1 mouse cellular context compared by ENCODE assay signal in the genomic region with DNA sequence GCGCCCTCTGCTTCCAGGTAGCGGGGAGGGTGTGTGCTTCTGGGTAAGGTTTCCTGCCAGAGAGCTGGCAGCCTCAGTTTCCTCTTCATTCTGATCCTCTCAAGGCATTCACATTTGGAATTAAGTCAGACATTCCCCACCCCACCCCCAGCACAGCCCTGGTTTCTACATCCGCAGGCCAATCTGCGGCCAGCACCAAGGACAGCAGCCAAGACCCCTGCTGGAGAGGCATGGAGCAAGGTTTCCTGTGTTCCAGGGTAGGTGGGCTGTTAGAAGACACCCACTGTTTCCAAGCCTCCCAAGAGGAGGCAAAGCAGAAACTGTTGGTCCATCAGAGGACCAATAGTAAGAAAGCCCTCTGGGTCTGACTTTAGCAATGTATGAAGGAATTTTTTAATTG.
TF ChIP-seq lines count a peak whose summit lies in the region.

No protein-coding gene starts in this region.

TF ChIP-seq in myocyte, 11 proteins besides CTCF, POLR2A, EP300 and RAD21:
- peak; percentile 84 for TF ChIP-seq REST (IDR thresholded peaks at IDR 0.05; ENCODE audit: insufficient read depth, insufficient read length)
- no peak for TF ChIP-seq POLR2AphosphoS2 (IDR thresholded peaks at IDR 0.05; ENCODE audit: insufficient read length, low read depth)
- no peak for TF ChIP-seq MYOD1 (IDR thresholded peaks at IDR 0.05; ENCODE audit: control insufficient read depth in 1 of 3, insufficient read length in 2 of 3, low read depth in 2 of 3)
